Mouse (Mus musculus) brain, embryonic 14.5 days (tissue): ENCODE measurements around the gene Arl16.

Experiments used
- CTCF ChIP-seq: fragments of 200-500 bp; IDR thresholded peaks from 2 replicates; pipeline ENCODE4 v1.5.1; 2012; ENCODE audit warnings: inconsistent platforms, mild to moderate bottlenecking, moderate library complexity, borderline replicate concordance; ENCODE audit not compliant: insufficient read depth, insufficient read length; ENCODE audit errors: extremely low read depth
- POLR2A ChIP-seq: fragments of 200-500 bp; IDR thresholded peaks from 2 replicates; pipeline ENCODE4 v1.6.1; 2012; ENCODE audit warnings: mild to moderate bottlenecking, inconsistent platforms, borderline replicate concordance; ENCODE audit not compliant: poor library complexity, insufficient read depth, insufficient read length, severe bottlenecking; ENCODE audit errors: extremely low read depth

DNA sequence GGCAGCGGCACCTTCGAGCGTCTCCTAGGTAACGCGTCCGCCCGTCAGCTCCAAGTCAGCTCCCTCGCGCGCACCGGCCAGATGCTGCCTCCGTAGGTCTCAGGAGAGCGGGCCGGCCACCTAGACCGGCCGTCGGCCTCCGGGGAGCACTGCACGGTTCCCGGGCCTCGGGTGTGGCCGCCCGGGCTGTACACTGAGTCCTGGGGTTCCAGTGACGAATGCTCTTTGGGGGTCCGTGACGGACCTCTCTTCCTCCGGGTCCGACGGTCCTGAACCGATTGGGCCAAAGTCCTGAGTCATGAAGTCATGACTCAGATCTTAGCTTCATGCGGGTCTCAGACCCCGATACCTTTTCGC lies 307 bp upstream of the Arl16 start:
- TF ChIP-seq CTCF, result no peak
- TF ChIP-seq POLR2A, result no peak
